Mouse (Mus musculus): ENCODE data around the gene Ms4a4a. TPM values are rescaled to one million over a fixed set of nuclear protein-coding genes. Genes with fewer than 3 reads are reported as not detected.

The Ms4a4a gene
- polyA plus RNA-seq (2011; ENCODE audit: insufficient read length, low read depth, missing spikeins): not detected in 2 replicates

DNA sequence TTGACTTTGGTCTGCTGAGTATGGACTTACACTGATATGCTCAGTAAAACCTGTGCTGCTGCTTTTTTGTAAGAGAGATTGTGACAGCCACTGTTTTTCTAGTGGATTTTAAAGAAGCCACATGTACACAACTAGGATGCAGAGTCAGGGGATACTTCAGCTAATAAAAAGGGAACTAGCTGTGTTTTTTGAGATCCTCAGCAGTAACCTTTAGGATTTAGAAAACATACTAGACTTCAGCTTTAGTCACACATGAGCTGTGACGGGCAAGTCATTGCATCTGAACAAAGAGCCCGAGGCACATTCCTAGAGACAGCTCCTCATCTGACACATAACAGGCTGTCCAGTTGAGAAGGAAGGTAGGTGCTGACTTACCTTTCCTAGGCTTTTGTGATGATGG, at the start of gene Ms4a4a:
TSS of gene Ms4a4a (plus strand) at position 251 of the 400 bp plus-strand sequence.
- Histone ChIP-seq H3K4me1 (ENCODE audit: control insufficient read depth, insufficient read depth, low read length) (no peaks in the 10 kb centered on the region), H3K4me3 (ENCODE audit: insufficient read depth, low read length) (no peak within 1 kb of the TSS), H3K27ac (ENCODE audit: insufficient read depth, low read length) (no peak within 1 kb of the TSS)
- TF ChIP-seq CTCF (IDR thresholded peaks at IDR 0.05; ENCODE audit: borderline replicate concordance, insufficient read depth, low read length) (no peak), POLR2A (IDR thresholded peaks at IDR 0.05; ENCODE audit: low read depth, low read length) (no peak)

DNA sequence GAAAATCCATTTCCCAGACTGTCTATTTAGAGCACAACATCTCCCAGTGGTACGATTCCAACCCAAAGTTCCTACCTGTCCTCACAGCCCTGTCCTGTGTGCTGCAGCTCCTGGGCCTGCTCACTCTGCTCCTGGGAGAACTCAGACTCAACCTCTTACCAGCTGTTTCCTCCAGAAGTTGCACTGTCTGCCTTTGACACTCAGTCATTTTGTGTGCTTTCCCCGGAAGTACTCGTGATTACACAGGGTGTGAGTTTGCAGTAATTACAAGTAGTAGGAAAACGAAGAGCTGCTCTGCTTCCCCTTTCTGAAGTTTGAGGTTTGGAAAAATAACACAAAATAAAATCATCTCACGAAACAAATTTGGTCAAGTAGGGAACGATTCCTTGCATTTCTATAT, 39.4 kb upstream of the Ms4a4a start, which contains the start of gene Ms4a7:
TSS of gene Ms4a7 (minus strand) at position 215 of the 400 bp plus-strand sequence.
- Histone ChIP-seq H3K4me3 (ENCODE audit: insufficient read depth, low read length) (no peak within 1 kb of the TSS), H3K4me1 (ENCODE audit: control insufficient read depth, insufficient read depth, low read length) (no peaks in the 10 kb centered on the region), H3K27ac (ENCODE audit: insufficient read depth, low read length) (no peak within 1 kb of the TSS)
- TF ChIP-seq CTCF (IDR thresholded peaks at IDR 0.05; ENCODE audit: borderline replicate concordance, insufficient read depth, low read length) (no peak), POLR2A (IDR thresholded peaks at IDR 0.05; ENCODE audit: low read depth, low read length) (no peak)

DNA sequence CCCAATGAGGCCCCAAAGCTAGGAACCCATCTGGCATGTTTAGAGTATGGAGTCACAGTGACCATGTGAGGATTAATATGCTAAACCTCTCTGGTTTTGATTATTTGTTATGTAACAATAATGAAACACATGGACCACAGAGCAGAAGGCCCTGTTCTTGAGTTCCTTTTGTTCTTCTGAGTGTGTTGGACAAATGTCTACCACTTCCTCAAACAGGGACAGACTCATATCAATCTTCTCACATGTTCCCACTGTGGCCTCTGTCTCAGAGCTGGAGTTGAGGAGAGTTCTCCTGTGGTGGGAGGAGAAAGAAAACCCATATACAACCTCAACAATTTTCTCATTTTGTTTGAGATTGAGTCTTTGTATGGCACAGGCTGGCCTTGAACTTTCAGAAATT, 32.2 kb upstream of the Ms4a4a start:
- no peak for TF ChIP-seq CTCF (IDR thresholded peaks at IDR 0.05; ENCODE audit: borderline replicate concordance, insufficient read depth, low read length)
- no peaks in the 10 kb centered on the region for H3K4me1 ChIP-seq (ENCODE audit: control insufficient read depth, insufficient read depth, low read length)
- no peak overlapping the region for H3K4me3 ChIP-seq (ENCODE audit: insufficient read depth, low read length)
- no peak overlapping the region for H3K27ac ChIP-seq (ENCODE audit: insufficient read depth, low read length)

DNA sequence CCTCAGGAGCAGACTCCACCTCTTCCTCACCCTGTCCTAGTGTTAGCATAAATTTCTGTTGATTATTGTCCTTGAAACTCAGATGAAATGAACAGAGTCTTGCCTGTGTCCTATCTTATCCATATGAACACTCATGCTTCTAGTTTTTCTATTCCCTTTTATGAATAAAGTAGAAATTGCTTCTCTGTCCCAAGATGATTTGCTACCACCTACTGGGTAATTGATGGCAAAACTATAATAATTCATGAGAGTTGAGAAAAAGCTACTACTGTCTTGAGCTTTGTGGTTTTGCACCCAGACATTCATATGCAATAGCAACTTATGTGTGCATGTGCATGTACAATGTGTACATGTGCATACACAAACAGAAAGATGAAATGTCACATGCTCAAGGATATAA, 31.3 kb upstream of the Ms4a4a start:
- TF ChIP-seq POLR2A (IDR thresholded peaks at IDR 0.05; ENCODE audit: low read depth, low read length) (no peak), CTCF (IDR thresholded peaks at IDR 0.05; ENCODE audit: borderline replicate concordance, insufficient read depth, low read length) (no peak)
- Histone ChIP-seq H3K4me1 (ENCODE audit: control insufficient read depth, insufficient read depth, low read length) (no peaks in the 10 kb centered on the region), H3K4me3 (ENCODE audit: insufficient read depth, low read length) (no peak overlapping the region), H3K27ac (ENCODE audit: insufficient read depth, low read length) (no peak overlapping the region)

DNA sequence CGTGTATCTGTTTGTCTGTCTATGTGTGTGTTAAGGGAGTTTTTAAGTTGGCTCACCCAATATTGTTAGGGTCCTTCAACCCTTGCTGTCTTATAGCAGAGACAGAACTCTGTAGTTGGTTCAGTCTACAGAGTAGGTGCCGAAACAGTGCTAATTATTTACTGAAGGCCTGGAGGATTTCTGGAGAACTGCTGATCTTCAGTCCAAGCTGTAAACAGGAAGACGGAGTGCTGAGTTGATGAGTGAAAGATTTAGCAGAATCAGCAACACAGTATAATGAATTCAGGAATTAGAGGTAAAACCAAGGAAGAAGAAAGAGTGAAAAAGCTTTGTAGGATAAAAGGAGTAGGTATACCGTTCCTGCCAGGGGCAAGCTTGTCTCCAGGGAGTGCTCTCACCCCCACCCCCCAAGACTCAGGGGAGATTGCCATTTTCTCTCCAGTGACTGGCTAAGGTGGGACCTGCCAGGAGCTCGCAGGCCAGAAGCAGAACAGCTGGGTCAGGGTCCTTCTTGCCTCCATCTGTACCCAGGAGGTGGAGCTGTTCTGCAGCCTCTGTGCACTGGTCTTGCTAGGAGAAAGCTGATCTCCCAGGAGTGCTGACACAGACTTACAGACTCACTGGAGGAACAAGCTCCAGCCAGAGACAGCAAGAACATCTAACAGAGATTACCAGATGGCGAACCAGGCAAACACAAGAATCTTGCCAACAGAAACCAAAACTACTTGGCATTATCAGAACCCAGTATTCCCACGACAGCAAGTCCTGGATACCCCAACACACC, 25.4 kb upstream of the Ms4a4a start:
- no peaks in the 10 kb centered on the region for H3K4me1 ChIP-seq (ENCODE audit: control insufficient read depth, insufficient read depth, low read length)
- H3K4me3 ChIP-seq (ENCODE audit: insufficient read depth, low read length): no peak overlapping the region
- H3K27ac ChIP-seq (ENCODE audit: insufficient read depth, low read length): no peak overlapping the region
- TF ChIP-seq CTCF (IDR thresholded peaks at IDR 0.05; ENCODE audit: borderline replicate concordance, insufficient read depth, low read length): no peak
- TF ChIP-seq POLR2A (IDR thresholded peaks at IDR 0.05; ENCODE audit: low read depth, low read length): no peak

DNA sequence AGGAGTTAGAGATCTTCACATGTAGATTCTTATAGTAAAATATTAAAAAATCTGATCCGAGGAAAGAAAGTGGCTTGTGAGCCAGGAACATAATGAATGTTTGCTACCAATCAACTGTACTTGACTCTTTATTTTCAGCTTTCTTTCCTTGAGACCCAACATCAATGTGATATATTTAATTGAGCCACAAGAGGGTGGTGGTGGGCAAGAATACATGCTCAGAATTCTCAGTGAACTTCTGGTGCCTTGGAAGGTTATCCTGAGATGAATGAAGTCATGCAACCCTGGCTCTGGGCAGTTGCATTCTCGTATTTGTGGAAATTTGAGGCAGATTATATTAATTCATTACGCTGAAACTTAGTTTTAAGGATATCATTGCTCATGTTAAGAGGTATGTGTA, 23.4 kb upstream of the Ms4a4a start:
- H3K27ac ChIP-seq (ENCODE audit: insufficient read depth, low read length): no peak overlapping the region
- H3K4me3 ChIP-seq (ENCODE audit: insufficient read depth, low read length): no peak overlapping the region
- H3K4me1 ChIP-seq (ENCODE audit: control insufficient read depth, insufficient read depth, low read length): no peaks in the 10 kb centered on the region
- TF ChIP-seq CTCF (IDR thresholded peaks at IDR 0.05; ENCODE audit: borderline replicate concordance, insufficient read depth, low read length): no peak
- no peak for TF ChIP-seq POLR2A (IDR thresholded peaks at IDR 0.05; ENCODE audit: low read depth, low read length)

DNA sequence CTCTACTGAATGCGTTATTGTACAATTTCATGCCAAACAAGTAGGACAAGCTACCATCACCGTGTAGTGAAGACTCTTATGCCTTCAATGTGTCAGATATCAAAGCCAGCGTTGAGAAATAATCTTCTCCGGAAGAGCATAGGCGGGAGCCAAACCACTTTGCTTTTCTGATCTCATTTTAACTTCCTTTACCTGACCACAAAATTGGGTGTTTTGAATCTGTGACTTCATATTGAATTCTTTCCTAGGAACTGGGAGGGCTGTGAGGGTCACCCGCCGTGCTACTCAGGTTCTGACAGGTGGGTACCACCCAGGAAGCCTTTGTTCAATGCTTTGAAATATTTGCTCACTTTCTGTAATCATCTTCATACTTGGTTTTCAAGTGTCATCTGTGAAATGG, 19.6 kb upstream of the Ms4a4a start:
- TF ChIP-seq CTCF (IDR thresholded peaks at IDR 0.05; ENCODE audit: borderline replicate concordance, insufficient read depth, low read length) (no peak), POLR2A (IDR thresholded peaks at IDR 0.05; ENCODE audit: low read depth, low read length) (no peak)
- Histone ChIP-seq H3K4me1 (ENCODE audit: control insufficient read depth, insufficient read depth, low read length) (no peaks in the 10 kb centered on the region), H3K4me3 (ENCODE audit: insufficient read depth, low read length) (no peak overlapping the region), H3K27ac (ENCODE audit: insufficient read depth, low read length) (no peak overlapping the region)

DNA sequence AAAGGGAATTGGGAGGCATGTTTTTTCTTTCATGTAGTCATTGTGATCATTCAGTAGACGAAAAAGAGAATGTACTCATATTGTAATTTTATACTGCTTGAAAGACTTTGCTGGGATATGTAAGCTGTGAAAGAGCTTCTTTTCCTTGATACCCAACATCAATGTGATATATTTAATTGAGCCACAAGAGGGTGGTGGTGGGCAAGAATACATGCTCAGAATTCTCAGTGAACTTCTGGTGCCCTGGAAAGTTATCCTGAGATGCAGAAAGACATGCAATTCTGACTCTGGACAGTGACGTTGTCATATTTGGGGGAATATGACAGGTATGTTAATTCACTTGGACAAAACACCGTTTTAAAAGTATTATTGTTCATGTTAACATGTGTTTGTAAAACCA, 15.2 kb upstream of the Ms4a4a start:
- H3K4me3 ChIP-seq (ENCODE audit: insufficient read depth, low read length): no peak overlapping the region
- TF ChIP-seq POLR2A (IDR thresholded peaks at IDR 0.05; ENCODE audit: low read depth, low read length): no peak
- TF ChIP-seq CTCF (IDR thresholded peaks at IDR 0.05; ENCODE audit: borderline replicate concordance, insufficient read depth, low read length): no peak
- H3K4me1 ChIP-seq (ENCODE audit: control insufficient read depth, insufficient read depth, low read length): no peaks in the 10 kb centered on the region

DNA sequence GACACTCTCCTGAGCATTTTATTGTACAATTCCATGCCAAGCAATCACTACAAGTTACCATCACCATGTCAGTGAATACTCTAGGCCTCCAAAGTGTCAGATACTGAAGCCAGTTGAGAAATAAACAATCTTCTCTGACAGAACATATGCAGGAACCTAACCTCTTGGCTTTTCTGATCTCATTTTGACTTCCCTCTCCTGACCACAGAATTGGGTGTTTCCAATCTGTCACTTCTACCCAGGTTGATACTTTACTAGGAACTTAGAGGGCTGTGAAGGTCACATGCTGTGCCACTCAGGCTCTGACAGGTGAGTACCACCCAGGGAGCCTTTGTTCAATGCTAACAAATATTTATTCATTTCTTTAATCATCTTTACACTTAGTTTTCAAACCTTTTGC, 13.3 kb upstream of the Ms4a4a start:
- no peak overlapping the region for H3K4me3 ChIP-seq (ENCODE audit: insufficient read depth, low read length)
- TF ChIP-seq CTCF (IDR thresholded peaks at IDR 0.05; ENCODE audit: borderline replicate concordance, insufficient read depth, low read length): no peak
- TF ChIP-seq POLR2A (IDR thresholded peaks at IDR 0.05; ENCODE audit: low read depth, low read length): no peak
- no peak overlapping the region for H3K27ac ChIP-seq (ENCODE audit: insufficient read depth, low read length)
- H3K4me1 ChIP-seq (ENCODE audit: control insufficient read depth, insufficient read depth, low read length): no peaks in the 10 kb centered on the region

More for the DNA sequence above, 15.2 kb upstream of the Ms4a4a start:
- H3K27ac ChIP-seq (ENCODE audit: insufficient read depth, low read length): no peak overlapping the region

DNA sequence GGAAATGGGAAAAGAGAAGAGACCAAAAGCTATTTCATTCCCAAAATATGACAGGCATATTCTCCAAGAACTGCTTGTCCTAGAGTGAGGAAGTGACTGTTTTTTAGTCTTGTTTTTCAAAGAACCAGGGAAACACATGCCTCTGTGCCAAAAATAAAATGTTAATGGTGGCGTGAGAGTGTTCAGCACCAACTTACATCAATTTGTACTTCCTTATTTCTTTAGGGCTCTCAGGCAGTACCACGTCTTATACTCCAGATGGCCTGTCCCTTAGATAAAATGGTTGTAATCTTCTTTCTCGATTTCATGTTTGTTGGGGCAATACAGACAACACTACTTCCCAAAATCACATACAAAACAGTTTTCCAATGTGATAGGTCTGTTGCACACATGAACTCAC, 7.0 kb upstream of the Ms4a4a start:
- H3K4me3 ChIP-seq (ENCODE audit: insufficient read depth, low read length): no peak overlapping the region
- TF ChIP-seq POLR2A (IDR thresholded peaks at IDR 0.05; ENCODE audit: low read depth, low read length) (no peak), CTCF (IDR thresholded peaks at IDR 0.05; ENCODE audit: borderline replicate concordance, insufficient read depth, low read length) (no peak)
- H3K27ac ChIP-seq (ENCODE audit: insufficient read depth, low read length): no peak overlapping the region
- H3K4me1 ChIP-seq (ENCODE audit: control insufficient read depth, insufficient read depth, low read length): no peaks in the 10 kb centered on the region

All from embryonic fibroblast, embryonic 13.5 days (primary cell).